Mouse (Mus musculus) cerebellum, postnatal 36 days (tissue): ENCODE measurements around the gene Lhfp.

Experiments
- DNase-seq, 2 experiments: peaks; one replicate each; pipeline ENCODE4 v3.0.0; 2021 to 2022; ENCODE audit warnings: mixed read lengths in 2 of 2

Lhfp gene

GRCm38 (mm10) chr3:53169486-53169885, 128.2 kb downstream of the Lhfp start:
- DNase-seq: no peak

- peak; percentile 28 to 49 for DNase-seq
Observed at GRCm38 (mm10) chr3:53173310-53174063, 132.2 kb downstream of the Lhfp start.

GRCm38 (mm10) chr3:53179936-53180335, 138.6 kb downstream of the Lhfp start:
- no peak for DNase-seq

- DNase-seq: no peak
Observed at GRCm38 (mm10) chr3:53185439-53185838, 144.1 kb downstream of the Lhfp start.

- peak; percentile 50 to 52 for DNase-seq
Observed at GRCm38 (mm10) chr3:53193441-53193840, 152.1 kb downstream of the Lhfp start.

- no peak for DNase-seq
Observed at GRCm38 (mm10) chr3:53195666-53196107, 154.4 kb downstream of the Lhfp start.

GRCm38 (mm10) chr3:53200175-53200574, 158.8 kb downstream of the Lhfp start:
- DNase-seq: no peak

GRCm38 (mm10) chr3:53200853-53201252, 159.5 kb downstream of the Lhfp start:
- DNase-seq: no peak

GRCm38 (mm10) chr3:53201670-53202069, 160.3 kb downstream of the Lhfp start:
- DNase-seq: no peak

- peak; percentile 80 to 81 for DNase-seq
Observed at GRCm38 (mm10) chr3:53202184-53202583, 160.9 kb downstream of the Lhfp start.

GRCm38 (mm10) chr3:53202698-53203097, 161.4 kb downstream of the Lhfp start:
- no peak for DNase-seq

- peak; percentile 60 to 61 for DNase-seq
Observed at GRCm38 (mm10) chr3:53203656-53204055, 162.3 kb downstream of the Lhfp start.

GRCm38 (mm10) chr3:53204348-53204984, 163.1 kb downstream of the Lhfp start:
- DNase-seq: peak in 1 of 2 experiments; percentile 51

GRCm38 (mm10) chr3:53204985-53205365, 163.6 kb downstream of the Lhfp start:
- no peak for DNase-seq

- peak in 1 of 2 experiments; percentile 40 for DNase-seq
Observed at GRCm38 (mm10) chr3:53205706-53206105, 164.4 kb downstream of the Lhfp start.

GRCm38 (mm10) chr3:53206509-53207224, 165.3 kb downstream of the Lhfp start:
- no peak for DNase-seq

- DNase-seq: no peak
Observed at GRCm38 (mm10) chr3:53207225-53207528, 165.8 kb downstream of the Lhfp start.

- peak; percentile 39 to 53 for DNase-seq
Observed at GRCm38 (mm10) chr3:53210691-53211526, 169.6 kb downstream of the Lhfp start.

GRCm38 (mm10) chr3:53212599-53212998, 171.3 kb downstream of the Lhfp start:
- peak in 1 of 2 experiments; percentile 54 for DNase-seq

- no peak for DNase-seq
Observed at GRCm38 (mm10) chr3:53213346-53213745, 172.0 kb downstream of the Lhfp start.

- no peak for DNase-seq
Observed at GRCm38 (mm10) chr3:53213746-53214271, 172.5 kb downstream of the Lhfp start.

GRCm38 (mm10) chr3:53214386-53214785, 173.1 kb downstream of the Lhfp start:
- no peak for DNase-seq

GRCm38 (mm10) chr3:53217697-53218096, 176.4 kb downstream of the Lhfp start:
- no peak for DNase-seq
